Mouse (Mus musculus) liver, embryonic 15.5 days (tissue): ENCODE results near the gene Actr6. TPM values are rescaled to one million over a fixed set of nuclear protein-coding genes. Genes with fewer than 3 reads are reported as not detected.

ENCODE experiments used
- ATAC-seq: fragments of 200-750 bp; cut with Nextera tagmentation; 2 replicates; pipeline ENCODE4 v1.8.0; 2017; ENCODE audit warnings: moderate number of reproducible peaks, mild to moderate bottlenecking, moderate library complexity; ENCODE audit not compliant: insufficient read depth
- H3K27ac ChIP-seq: fragments of 300-500 bp; sonication (generic); replicated peaks from 2 replicates; pipeline ENCODE4 v1.5.1; 2015; ENCODE audit warnings: mild to moderate bottlenecking, inconsistent platforms
- H3K27me3 ChIP-seq: fragments of 300-500 bp; sonication (generic); 2 replicates; pipeline ENCODE4 v1.6.1; 2015; ENCODE audit warnings: mild to moderate bottlenecking, inconsistent platforms
- H3K36me3 ChIP-seq: fragments of 300-500 bp; sonication (generic); replicated peaks from 2 replicates; pipeline ENCODE4 v1.6.1; 2015; ENCODE audit warnings: moderate library complexity, mild to moderate bottlenecking, inconsistent platforms
- H3K4me1 ChIP-seq: fragments of 300-500 bp; sonication (generic); replicated peaks from 2 replicates; pipeline ENCODE4 v1.6.1; 2015; ENCODE audit warnings: inconsistent platforms
- H3K4me2 ChIP-seq: fragments of 300-500 bp; sonication (generic); 2 replicates; pipeline ENCODE4 v1.6.1; 2015; ENCODE audit warnings: moderate library complexity, mild to moderate bottlenecking, inconsistent platforms
- H3K4me3 ChIP-seq: fragments of 300-500 bp; sonication (generic); replicated peaks from 2 replicates; pipeline ENCODE4 v1.5.1; 2015; ENCODE audit warnings: mild to moderate bottlenecking, inconsistent platforms
- H3K9ac ChIP-seq: fragments of 300-500 bp; sonication (generic); 2 replicates; pipeline ENCODE4 v1.6.1; 2015; ENCODE audit warnings: moderate library complexity, mild to moderate bottlenecking, inconsistent platforms
- H3K9me3 ChIP-seq: fragments of 300-500 bp; sonication (generic); replicated peaks from 2 replicates; pipeline ENCODE4 v1.6.1; 2016; ENCODE audit warnings: inconsistent platforms
- WGBS: fragments of 180-500 bp; shearing (Covaris S2); methylation state at CpG from one replicate; pipeline ENCODE4 v1.1.7; 2015; ENCODE audit warnings: mixed read lengths; ENCODE audit not compliant: insufficient replicate concordance; 5-methylcytosine and 5-hydroxymethylcytosine counted together
- polyA plus RNA-seq: library from polyadenylated mRNA; unstranded; fragments of >200 nt; fragmentation: Nextera tagmentation; extraction: Ambion mirVana; gene quantifications from 2 replicates; pipeline ENCODE4 v1.2.1, GENCODE M21; 2015

Gene Actr6
- polyA plus RNA-seq, 1 experiment from 2014 or later: 14.1 TPM

DNA sequence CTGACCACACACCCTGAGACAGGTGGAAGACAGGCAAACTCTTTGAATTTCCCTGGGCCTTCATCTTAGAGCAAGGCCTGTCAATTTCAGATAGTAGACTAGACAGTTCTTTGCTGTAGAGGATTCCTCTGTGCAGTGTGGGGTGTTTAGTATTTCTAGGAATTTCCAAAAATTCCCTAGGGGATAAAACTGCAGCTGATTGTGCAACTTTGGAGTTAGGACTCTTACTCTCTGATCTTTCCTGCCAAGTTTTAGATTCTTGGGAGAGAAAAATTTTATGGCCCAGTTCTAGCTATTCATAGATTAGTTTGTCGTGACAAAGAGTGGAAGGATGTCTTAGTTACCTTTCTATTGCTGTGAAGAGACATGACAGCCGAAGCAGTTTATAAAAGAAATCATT lies 16.5 kb upstream of the Actr6 start:
- Histone ChIP-seq H3K9ac (no peak overlapping the region), H3K9me3 (no peaks in the 10 kb centered on the region), H3K4me2 (no peak overlapping the region), H3K4me1 (peaks cover 51% of the 10 kb centered on the region), H3K4me3 (no peak overlapping the region), H3K27ac (no peak overlapping the region), H3K27me3 (no peaks in the 10 kb centered on the region), H3K36me3 (no peaks in the 10 kb centered on the region)
- ATAC-seq: no peak
- 65% methylated on average over 2 of the region's 2 CpGs for WGBS

DNA sequence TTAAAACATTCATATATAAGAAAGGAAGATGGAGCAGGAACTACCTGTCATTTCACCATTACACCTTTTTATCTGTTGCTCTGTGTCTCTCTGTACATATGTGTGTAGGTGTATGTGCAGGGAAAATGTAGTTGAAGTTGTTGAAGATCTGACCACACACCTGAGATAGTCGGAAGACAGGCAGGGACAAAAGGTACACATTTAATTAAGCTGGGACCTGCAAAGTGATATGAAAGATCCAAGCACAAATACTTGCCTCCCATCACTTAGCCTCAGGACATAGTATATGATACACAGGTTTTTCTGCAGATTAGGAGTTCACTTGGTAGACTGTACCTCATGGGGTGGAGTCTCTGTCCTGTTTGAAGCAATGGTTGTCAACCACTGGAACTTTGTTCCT lies 15.8 kb upstream of the Actr6 start:
- 63% methylated on average over 1 of the region's 1 CpGs for WGBS
- H3K9ac ChIP-seq: no peak overlapping the region
- no peak overlapping the region for H3K27ac ChIP-seq
- no peaks in the 10 kb centered on the region for H3K36me3 ChIP-seq
- H3K4me3 ChIP-seq: no peak overlapping the region
- ATAC-seq: no peak
- H3K9me3 ChIP-seq: no peaks in the 10 kb centered on the region
- peaks cover 50% of the 10 kb centered on the region for H3K4me1 ChIP-seq
- no peaks in the 10 kb centered on the region for H3K27me3 ChIP-seq
- H3K4me2 ChIP-seq: no peak overlapping the region

DNA sequence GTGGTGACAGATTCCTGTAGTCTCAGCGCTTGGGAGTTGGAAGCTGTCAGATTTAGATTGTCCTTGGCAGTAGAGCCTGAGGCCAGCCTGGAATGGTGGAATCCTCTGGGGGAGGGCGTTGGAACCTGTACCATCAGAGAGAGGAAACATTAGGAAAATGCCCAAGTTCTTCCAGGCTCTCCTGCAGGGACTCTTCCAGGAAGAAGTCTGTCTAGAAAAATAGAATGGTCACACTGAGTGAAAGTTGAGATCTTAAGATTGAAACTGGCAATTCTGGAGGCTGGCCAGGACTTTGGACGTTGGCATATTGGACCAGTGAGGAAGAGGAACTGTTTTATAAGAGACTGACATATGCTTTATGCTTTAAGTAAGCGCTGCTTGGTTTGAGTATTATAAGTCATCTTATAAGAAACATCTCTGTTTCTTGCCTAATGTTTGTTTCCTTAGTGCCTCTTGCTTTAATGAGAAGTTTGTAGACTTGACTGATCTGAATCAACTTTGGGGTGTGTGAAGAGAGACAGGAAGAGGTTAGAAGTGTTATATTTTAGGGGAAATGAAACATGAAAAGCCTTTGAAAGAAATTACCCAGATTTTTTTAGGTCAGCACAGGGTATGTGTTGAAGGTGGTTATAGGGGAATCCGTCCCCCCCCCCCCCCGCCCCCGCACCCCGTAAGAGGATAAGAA lies 15.3 kb upstream of the Actr6 start:
- no peak overlapping the region for H3K4me2 ChIP-seq
- no peaks in the 10 kb centered on the region for H3K9me3 ChIP-seq
- H3K36me3 ChIP-seq: no peaks in the 10 kb centered on the region
- no peak overlapping the region for H3K4me3 ChIP-seq
- H3K9ac ChIP-seq: no peak overlapping the region
- WGBS: 69% methylated on average over 8 of the region's 8 CpGs
- H3K27ac ChIP-seq: no peak overlapping the region
- H3K27me3 ChIP-seq: no peaks in the 10 kb centered on the region
- H3K4me1 ChIP-seq: peaks cover 46% of the 10 kb centered on the region
- ATAC-seq: no peak

DNA sequence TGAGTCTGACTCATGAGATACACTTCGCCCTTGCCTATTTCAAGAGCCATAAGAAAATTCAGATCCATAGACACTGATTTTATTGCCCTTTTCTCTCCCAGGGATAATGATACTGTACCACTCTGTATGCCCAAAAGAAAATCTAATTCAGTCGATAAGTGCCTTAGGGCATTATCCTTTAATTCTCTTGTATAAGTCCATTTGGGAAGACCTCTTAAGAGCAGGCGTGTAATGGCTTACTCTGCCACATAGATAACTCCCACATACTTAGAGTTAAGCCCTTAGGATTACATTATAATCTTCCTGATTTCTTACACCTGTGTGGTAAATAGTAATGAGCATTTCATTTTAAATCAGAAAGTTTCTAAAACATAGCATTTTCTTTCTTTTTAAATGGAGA lies 14.5 kb upstream of the Actr6 start:
- no peak overlapping the region; the same call in 1 of the 2 replicates for H3K4me2 ChIP-seq
- peaks cover 39% of the 10 kb centered on the region for H3K4me1 ChIP-seq
- H3K36me3 ChIP-seq: no peaks in the 10 kb centered on the region
- WGBS: 63% methylated on average over 3 of the region's 3 CpGs
- H3K27me3 ChIP-seq: no peaks in the 10 kb centered on the region
- H3K9ac ChIP-seq: no peak overlapping the region
- no peak overlapping the region for H3K4me3 ChIP-seq
- ATAC-seq: no peak
- no peaks in the 10 kb centered on the region for H3K9me3 ChIP-seq
- no peak overlapping the region for H3K27ac ChIP-seq

DNA sequence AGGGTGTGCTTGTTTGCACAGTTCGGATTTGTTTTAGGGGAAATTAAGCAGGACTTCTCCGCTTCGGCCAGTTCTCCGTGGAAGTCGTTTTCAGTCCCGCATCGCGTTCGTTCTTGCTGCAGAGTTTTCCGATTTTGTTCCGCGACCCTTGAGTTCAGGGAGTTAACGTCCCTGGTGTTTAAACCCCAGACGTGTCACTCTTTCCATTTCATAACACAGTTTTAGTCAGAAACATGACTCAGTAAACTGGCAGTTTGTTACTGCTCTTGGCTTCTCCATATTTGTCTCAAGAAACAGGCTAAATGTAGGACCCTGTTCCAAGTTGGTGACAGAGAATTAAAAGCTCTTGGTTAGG lies 13.5 kb upstream of the Actr6 start:
- Histone ChIP-seq H3K4me2 (peak overlapping the region; percentile 96), H3K36me3 (no peaks in the 10 kb centered on the region), H3K27me3 (no peaks in the 10 kb centered on the region; the same call in 1 of the 2 replicates), H3K27ac (peak overlapping the region; percentile 83), H3K4me1 (peaks cover 39% of the 10 kb centered on the region), H3K9me3 (no peaks in the 10 kb centered on the region), H3K9ac (peak overlapping the region; percentile 81), H3K4me3 (peak overlapping the region; percentile 76)
- ATAC-seq: no peak
- WGBS: under 1% methylated on average over 14 of the region's 14 CpGs

DNA sequence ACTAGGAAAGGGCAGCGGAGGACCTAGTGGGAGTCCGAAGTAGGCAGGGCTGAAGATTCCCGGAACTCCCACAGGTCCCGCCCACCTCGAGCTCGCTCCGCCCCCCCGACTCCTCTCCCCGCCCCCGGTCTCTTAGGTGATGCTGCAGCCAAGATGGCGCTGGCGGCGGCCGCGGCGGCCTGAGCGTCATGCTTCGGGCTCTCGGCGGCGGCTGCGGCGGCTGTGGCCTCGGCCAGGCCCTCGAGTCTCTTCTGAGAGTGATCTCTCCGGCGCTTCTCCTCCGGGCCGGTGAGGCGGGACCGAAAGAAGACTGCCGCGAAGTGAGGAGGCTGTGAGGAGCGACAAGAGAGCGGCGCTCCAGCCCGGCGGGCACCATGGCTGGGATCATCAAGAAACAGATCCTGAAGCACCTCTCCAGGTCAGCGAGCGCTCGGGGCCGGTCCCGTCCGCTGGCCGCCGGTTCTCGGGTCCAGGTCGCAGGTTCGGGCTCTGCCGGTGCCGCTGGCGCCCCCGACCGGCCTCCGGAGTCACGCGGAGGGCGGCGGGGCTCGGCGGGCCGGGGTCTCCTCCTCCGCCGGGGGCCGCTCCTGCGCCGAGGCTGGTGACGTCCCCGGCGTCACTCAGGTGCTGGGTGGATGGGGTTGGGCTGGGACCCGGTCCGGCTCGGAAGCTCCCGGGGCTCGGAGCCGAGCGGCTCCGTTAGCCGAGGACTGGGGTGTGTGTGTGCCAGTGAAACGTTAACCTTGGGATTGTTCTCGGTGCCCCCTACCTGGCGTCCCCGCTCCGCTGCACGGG lies 13.0 kb upstream of the Actr6 start, which contains the start of gene Uhrf1bp1l:
Gene Uhrf1bp1l, plus strand, starts transcription at position 121 of the 795 bp plus-strand sequence.
- no peaks in the 10 kb centered on the region for H3K9me3 ChIP-seq
- no peaks in the 10 kb centered on the region; the same call in 1 of the 2 replicates for H3K27me3 ChIP-seq
- no peaks in the 10 kb centered on the region for H3K36me3 ChIP-seq
- ATAC-seq: peak; percentile 90
- peak within 1 kb of the TSS; percentile 81 for H3K9ac ChIP-seq
- WGBS: under 1% methylated on average over 80 of the region's 85 CpGs
- H3K4me1 ChIP-seq: peaks cover 40% of the 10 kb centered on the region
- peak within 1 kb of the TSS; percentile 76 for H3K4me3 ChIP-seq
- peak within 1 kb of the TSS; percentile 96 for H3K4me2 ChIP-seq
- H3K27ac ChIP-seq: peak within 1 kb of the TSS; percentile 83

DNA sequence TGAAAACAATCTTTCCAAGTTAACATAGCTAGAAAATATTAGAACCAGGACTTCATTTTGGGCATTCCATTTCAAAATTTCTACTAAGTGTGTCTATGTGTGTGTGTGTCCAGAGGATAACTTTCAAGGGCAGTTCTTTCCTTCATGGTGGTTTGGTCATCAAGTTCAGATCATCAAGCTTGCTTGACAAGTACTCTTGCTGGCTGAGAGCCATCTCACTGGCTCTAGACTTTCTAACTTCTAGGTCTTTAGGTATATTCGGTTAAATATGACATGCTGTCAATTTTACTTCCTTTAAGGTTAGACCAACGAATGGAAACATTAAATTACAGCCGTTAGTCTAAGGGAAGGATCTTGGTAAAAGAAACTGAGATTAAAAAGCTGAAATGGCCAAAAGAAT lies 12.2 kb upstream of the Actr6 start:
- peak overlapping the region; percentile 76 for H3K4me3 ChIP-seq
- H3K27ac ChIP-seq: no peak overlapping the region
- no peak for ATAC-seq
- no peaks in the 10 kb centered on the region; the same call in 1 of the 2 replicates for H3K27me3 ChIP-seq
- 0 out of 2 replicates have a peak overlapping the region, but pooled peaks have one; percentile 81 for H3K9ac ChIP-seq
- peaks cover 36% of the 10 kb centered on the region for H3K4me1 ChIP-seq
- no peaks in the 10 kb centered on the region for H3K36me3 ChIP-seq
- WGBS: 7% methylated on average over 3 of the region's 3 CpGs
- H3K9me3 ChIP-seq: no peaks in the 10 kb centered on the region
- H3K4me2 ChIP-seq: peak overlapping the region; percentile 96

DNA sequence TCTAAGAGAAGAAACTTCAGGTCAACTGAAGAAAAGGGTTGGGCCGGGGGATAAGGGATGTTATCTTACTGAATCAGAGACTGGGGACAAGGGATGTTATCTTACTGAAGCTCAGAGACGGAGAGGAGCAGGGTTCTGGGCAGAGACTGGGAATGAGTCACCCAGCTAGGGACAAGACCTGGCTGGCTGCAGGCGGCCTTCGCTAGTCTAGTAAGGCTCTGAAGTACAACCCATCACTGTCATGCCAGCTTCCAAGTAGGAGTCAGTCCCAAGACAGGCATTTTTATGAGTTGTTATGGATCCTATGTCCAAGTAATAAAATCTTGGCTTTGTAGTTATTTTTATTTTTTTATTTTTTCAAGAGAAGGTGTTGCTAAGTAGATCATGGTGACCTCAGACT lies 11.2 kb upstream of the Actr6 start:
- H3K36me3 ChIP-seq: no peaks in the 10 kb centered on the region
- H3K27ac ChIP-seq: no peak overlapping the region
- H3K9me3 ChIP-seq: no peaks in the 10 kb centered on the region
- H3K4me1 ChIP-seq: peaks cover 32% of the 10 kb centered on the region
- no peak overlapping the region for H3K9ac ChIP-seq
- no peak overlapping the region for H3K4me3 ChIP-seq
- WGBS: 59% methylated on average over 4 of the region's 4 CpGs
- ATAC-seq: no peak
- H3K27me3 ChIP-seq: no peaks in the 10 kb centered on the region; the same call in 1 of the 2 replicates
- H3K4me2 ChIP-seq: no peak overlapping the region

DNA sequence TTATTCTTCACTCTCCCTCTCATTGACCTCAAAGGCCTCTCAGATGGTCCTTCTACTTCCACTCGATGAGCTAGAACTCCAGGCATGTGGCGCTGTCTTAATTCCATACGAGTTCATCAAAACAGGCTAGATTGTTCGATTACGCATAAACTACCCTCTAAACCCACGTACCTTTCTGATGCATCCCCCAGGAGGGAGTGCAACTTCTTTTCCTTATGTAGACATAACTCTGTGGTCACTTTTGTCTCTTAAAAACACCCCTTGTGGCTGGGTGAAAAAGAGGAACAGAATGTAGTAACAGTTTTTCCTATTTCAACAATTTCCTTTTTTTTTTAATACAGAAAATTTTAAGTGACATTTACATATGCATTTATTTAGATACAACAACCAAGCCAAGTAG lies 8.9 kb upstream of the Actr6 start:
- no peak overlapping the region for H3K9ac ChIP-seq
- 0 out of 2 replicates have a peak overlapping the region, but pooled peaks have one; percentile 15 for H3K4me2 ChIP-seq
- H3K4me3 ChIP-seq: no peak overlapping the region
- WGBS: 22% methylated on average over 6 of the region's 6 CpGs
- H3K27ac ChIP-seq: no peak overlapping the region
- no peaks in the 10 kb centered on the region for H3K9me3 ChIP-seq
- no peak for ATAC-seq
- H3K4me1 ChIP-seq: peaks cover 21% of the 10 kb centered on the region
- H3K27me3 ChIP-seq: no peaks in the 10 kb centered on the region; the same call in 1 of the 2 replicates
- no peaks in the 10 kb centered on the region for H3K36me3 ChIP-seq

DNA sequence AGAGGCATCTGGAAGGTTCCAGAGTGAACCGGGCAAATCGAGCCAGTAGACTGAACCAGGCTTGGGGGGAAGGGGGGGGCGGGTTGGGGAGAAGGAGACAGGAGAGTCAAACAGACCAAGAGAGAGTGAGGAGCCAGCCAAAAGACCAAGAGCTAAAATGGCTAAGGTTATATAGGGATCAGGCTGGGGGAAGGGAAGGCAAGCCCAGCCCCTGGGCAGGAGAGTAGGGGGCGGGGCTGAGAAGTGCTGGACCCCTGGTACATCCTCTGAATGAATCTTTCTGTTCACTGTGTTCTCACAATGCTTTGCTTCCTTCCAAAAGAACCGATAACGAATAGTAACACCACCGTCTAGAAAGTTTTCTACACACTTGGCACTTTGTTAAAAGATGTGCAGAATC lies 7.6 kb upstream of the Actr6 start:
- Histone ChIP-seq H3K27ac (no peak overlapping the region), H3K36me3 (no peaks in the 10 kb centered on the region), H3K4me3 (no peak overlapping the region), H3K27me3 (no peaks in the 10 kb centered on the region; the same call in 1 of the 2 replicates), H3K9ac (no peak overlapping the region), H3K4me2 (no peak overlapping the region), H3K9me3 (no peaks in the 10 kb centered on the region), H3K4me1 (peaks cover 15% of the 10 kb centered on the region)
- WGBS: 52% methylated on average over 7 of the region's 7 CpGs
- ATAC-seq: no peak

DNA sequence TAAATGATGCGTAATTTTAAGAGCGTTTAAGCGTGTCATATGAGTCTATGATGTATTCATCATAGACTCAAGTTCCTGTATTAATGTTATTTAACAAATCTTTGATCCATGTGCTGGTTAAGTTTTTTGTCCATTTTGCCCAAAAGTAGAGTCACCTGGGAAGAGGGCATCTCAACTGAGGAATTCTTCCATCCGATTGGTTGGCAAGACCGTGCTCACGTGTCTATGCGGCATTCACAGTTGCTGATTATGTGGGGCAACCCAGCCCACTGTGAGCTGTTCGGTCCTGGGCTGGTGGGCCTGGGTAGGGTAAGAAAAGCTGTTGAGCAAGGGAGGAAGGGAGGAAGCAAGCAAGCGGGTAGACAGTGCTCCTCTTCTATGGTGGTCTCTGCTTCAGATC lies 6.3 kb upstream of the Actr6 start:
- WGBS: 70% methylated on average over 9 of the region's 9 CpGs
- ATAC-seq: no peak
- Histone ChIP-seq H3K27ac (no peak overlapping the region), H3K36me3 (no peaks in the 10 kb centered on the region), H3K9me3 (no peaks in the 10 kb centered on the region), H3K4me2 (no peak overlapping the region), H3K4me1 (peaks cover 5% of the 10 kb centered on the region; the same call in 1 of the 2 replicates), H3K4me3 (no peak overlapping the region), H3K27me3 (no peaks in the 10 kb centered on the region; the same call in 1 of the 2 replicates), H3K9ac (no peak overlapping the region)
